Mouse (Mus musculus): ENCODE data around the gene Prpf6. TPM values are rescaled to one million over a fixed set of nuclear protein-coding genes. Genes with fewer than 3 reads are reported as not detected.

Gene Prpf6
- polyA plus RNA-seq, 1 experiment from 2014 or later, result 46.3 TPM

DNA sequence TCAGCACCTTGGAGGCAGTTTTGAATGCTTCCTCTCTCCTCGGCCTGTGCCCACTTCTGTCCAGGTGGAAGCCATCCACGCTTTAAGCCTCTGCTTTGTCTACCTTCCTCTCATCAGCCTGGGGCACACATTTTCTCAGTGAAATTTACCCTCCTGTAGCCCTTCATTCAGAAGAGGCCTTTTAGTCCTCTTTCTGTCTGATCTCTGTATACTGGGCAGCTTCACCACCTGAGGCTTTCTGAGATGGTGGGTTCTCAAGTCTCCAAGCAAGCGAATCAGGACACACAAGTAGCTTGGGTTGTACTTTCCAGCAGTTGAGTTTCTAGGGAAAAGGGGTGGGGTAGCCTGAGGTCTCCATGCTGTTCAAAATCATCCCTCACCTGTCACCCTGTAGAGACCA, 100.6 kb downstream of the Prpf6 start:
- DNase-seq (ENCODE audit: low spot score), result no peak
- Histone ChIP-seq H3K36me3 (ENCODE audit: insufficient read depth, low read length) (peaks cover 15% of the 10 kb centered on the region), H3K27ac (no peak overlapping the region), H3K4me2 (ENCODE audit: low read length) (0 out of 2 replicates have a peak overlapping the region, but pooled peaks have one; percentile 98), H3K9me3 (replicated peaks; ENCODE audit: low read length) (no peaks in the 10 kb centered on the region), H3K9ac (ENCODE audit: low read depth, low read length) (no peak overlapping the region), H3K27me3 (ENCODE audit: insufficient read depth, low read length) (no peaks in the 10 kb centered on the region), H3K4me1 (replicated peaks; ENCODE audit: insufficient read depth, low read length) (0 out of 2 replicates have a peak, but pooled peaks cover 6% of the 10 kb centered on the region), H3K4me3 (replicated peaks; ENCODE audit: low read depth, low read length) (no peak overlapping the region)
- no peak for TF ChIP-seq CTCF (IDR thresholded peaks at IDR 0.05; ENCODE audit: low read depth)
- 93% methylated on average over 3 of the region's 3 CpGs for WGBS
- no peak for ATAC-seq (replicated peaks; ENCODE audit: low FRiP score, low read depth)

DNA sequence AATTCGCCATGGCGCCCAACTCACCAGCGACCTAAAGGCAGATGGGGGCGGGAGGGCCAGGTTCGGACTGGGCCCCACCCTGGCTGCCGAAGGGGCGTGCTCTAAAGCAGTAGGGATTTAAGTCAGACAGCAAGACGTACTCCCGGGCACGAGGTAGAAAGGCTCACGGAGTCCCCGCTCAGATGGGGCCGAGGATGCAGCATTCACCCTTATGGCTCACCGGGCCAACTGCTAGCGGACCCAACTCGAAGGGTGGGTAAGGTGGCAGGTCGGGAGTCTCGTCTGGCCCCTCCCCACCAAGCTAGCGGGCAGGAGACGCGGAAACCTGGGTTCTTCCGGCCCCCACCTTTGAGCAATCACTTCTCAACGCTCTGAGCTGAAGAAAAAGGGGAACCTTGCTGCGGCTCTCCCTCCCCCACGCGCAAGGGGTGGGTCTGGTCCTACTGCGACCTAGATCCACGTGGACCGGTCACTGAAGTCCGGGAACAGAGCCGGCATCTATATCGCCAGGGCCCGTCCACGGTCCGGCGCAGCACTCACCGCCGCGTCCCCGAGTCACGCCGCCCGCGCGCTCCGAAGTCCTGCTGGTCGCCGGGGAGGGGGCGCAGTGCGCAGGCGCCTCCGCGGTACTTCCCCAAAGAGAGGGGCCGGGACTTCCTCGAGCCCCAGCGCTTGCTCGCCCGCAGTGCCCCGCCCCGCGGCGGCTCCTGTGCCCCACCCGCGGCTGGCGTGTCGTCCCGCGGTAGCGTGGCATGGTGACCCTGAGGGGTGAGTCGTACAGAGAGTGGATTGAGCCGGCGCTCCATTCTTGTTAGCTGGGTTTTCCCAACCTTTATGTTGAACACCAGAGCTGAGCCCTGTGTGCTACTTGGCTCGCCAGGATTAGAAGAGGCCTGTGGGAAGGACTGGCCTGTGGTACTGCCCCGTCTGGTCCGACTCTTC, 101.9 kb downstream of the Prpf6 start, which contains the start of gene Rgs19:
Gene Rgs19 (minus strand): TSS at position 639 of the 942 bp plus-strand sequence.
- Histone ChIP-seq H3K4me3 (replicated peaks; ENCODE audit: low read depth, low read length) (peak within 1 kb of the TSS; percentile 58), H3K4me2 (ENCODE audit: low read length) (peak within 1 kb of the TSS; percentile 98), H3K36me3 (ENCODE audit: insufficient read depth, low read length) (peaks cover 7% of the 10 kb centered on the region; the same call in 1 of the 2 replicates), H3K4me1 (replicated peaks; ENCODE audit: insufficient read depth, low read length) (0 out of 2 replicates have a peak, but pooled peaks cover 6% of the 10 kb centered on the region), H3K27ac (no peak within 1 kb of the TSS), H3K27me3 (ENCODE audit: insufficient read depth, low read length) (no peaks in the 10 kb centered on the region), H3K9me3 (replicated peaks; ENCODE audit: low read length) (no peaks in the 10 kb centered on the region), H3K9ac (ENCODE audit: low read depth, low read length) (peak within 1 kb of the TSS; percentile 63)
- DNase-seq (ENCODE audit: low spot score), result peak; percentile 80
- under 1% methylated on average over 62 of the region's 75 CpGs for WGBS
- TF ChIP-seq CTCF (IDR thresholded peaks at IDR 0.05; ENCODE audit: low read depth), result no peak
- peak; percentile 67 for ATAC-seq (replicated peaks; ENCODE audit: low FRiP score, low read depth)

DNA sequence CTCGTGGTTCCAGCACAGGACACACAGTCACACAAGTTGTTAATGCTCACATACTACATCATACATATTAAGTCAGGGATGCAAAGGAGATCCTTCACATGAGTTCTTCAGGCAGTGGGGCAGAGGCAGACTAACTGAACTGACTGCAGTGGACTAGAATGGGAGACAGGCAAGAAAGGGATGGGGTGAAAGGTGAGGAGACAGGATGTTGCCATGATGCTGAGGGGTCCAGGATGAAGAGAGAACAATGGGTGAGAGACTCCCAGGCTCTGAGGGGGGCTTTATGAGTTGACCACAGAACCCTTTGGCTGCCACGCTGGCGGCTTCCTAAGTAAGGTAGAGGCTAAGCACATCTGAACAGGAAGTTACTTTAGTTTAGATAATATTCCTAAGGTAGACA, 102.9 kb downstream of the Prpf6 start:
- H3K36me3 ChIP-seq (ENCODE audit: insufficient read depth, low read length), result 0 out of 2 replicates have a peak, but pooled peaks cover 4% of the 10 kb centered on the region
- no peak overlapping the region for H3K9ac ChIP-seq (ENCODE audit: low read depth, low read length)
- ATAC-seq (replicated peaks; ENCODE audit: low FRiP score, low read depth) (no peak), DNase-seq (ENCODE audit: low spot score) (no peak)
- no peak overlapping the region for H3K27ac ChIP-seq
- peak overlapping the region; percentile 98; the same call in 1 of the 2 replicates for H3K4me2 ChIP-seq (ENCODE audit: low read length)
- no peak overlapping the region for H3K4me3 ChIP-seq (replicated peaks; ENCODE audit: low read depth, low read length)
- H3K4me1 ChIP-seq (replicated peaks; ENCODE audit: insufficient read depth, low read length), result 0 out of 2 replicates have a peak, but pooled peaks cover 6% of the 10 kb centered on the region
- no peaks in the 10 kb centered on the region for H3K9me3 ChIP-seq (replicated peaks; ENCODE audit: low read length)
- 92% methylated on average over 3 of the region's 3 CpGs for WGBS
- no peak for TF ChIP-seq CTCF (IDR thresholded peaks at IDR 0.05; ENCODE audit: low read depth)
- H3K27me3 ChIP-seq (ENCODE audit: insufficient read depth, low read length), result no peaks in the 10 kb centered on the region

DNA sequence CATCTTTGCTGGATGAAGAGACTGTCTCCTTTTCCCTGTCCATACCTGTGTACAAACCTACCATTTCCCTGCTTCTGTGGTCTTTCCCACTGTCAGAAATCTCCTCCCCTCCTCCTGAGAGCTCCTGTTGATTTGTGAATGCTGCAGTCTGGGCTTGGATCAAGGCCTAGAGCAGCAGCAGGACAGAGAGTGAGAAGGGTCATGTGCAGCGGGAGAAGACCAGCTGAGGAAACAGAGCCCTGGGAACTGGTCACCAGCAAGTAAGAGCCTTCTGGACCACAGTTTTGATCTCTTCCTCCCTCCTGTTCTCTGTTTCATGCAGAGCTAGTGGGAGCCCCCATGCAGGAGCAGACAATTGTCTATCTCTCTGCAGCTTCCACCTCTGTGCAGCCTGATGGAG, 104.1 kb downstream of the Prpf6 start:
- no peak overlapping the region for H3K4me3 ChIP-seq (replicated peaks; ENCODE audit: low read depth, low read length)
- H3K27me3 ChIP-seq (ENCODE audit: insufficient read depth, low read length), result no peaks in the 10 kb centered on the region
- DNase-seq (ENCODE audit: low spot score), result no peak
- WGBS, result 50% methylated on average over 1 of the region's 1 CpGs
- no peaks in the 10 kb centered on the region for H3K9me3 ChIP-seq (replicated peaks; ENCODE audit: low read length)
- no peak overlapping the region for H3K27ac ChIP-seq
- no peak for TF ChIP-seq CTCF (IDR thresholded peaks at IDR 0.05; ENCODE audit: low read depth)
- H3K4me2 ChIP-seq (ENCODE audit: low read length), result no peak overlapping the region
- H3K9ac ChIP-seq (ENCODE audit: low read depth, low read length), result no peak overlapping the region
- 0 out of 2 replicates have a peak, but pooled peaks cover 6% of the 10 kb centered on the region for H3K4me1 ChIP-seq (replicated peaks; ENCODE audit: insufficient read depth, low read length)
- H3K36me3 ChIP-seq (ENCODE audit: insufficient read depth, low read length), result no peaks in the 10 kb centered on the region
- ATAC-seq (replicated peaks; ENCODE audit: low FRiP score, low read depth), result no peak

DNA sequence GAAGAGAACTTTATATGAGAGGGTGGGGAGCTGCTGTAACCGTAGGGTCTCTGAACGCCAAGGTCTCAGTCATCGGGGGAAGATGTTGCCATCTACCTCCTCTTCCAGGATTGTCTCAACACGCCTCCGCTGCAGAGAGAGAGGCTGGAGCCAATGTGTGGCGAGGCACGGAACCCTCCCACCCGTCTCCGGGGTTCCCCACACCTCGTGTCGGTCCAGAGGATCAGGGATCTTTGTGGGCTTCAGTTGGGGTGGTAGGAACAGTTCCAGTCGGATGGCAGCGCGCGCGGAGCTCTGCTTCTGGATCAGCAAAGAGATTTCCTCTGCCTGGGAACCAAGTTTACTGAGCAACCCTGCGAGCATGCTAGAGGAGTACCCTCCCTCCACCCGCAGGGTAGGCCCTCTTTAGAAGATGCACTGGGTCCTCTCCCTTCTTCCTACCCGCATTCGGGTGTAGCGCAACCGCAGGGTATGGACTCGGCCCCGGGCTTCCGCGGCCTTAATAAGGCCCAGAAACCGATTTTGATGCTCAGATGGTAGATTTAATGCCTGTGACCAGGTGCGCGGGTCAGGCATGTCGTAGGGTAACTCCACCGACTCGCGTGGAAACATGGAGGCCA, 105.2 kb downstream of the Prpf6 start:
- Histone ChIP-seq H3K36me3 (ENCODE audit: insufficient read depth, low read length) (no peaks in the 10 kb centered on the region), H3K27ac (no peak overlapping the region), H3K4me2 (ENCODE audit: low read length) (no peak overlapping the region), H3K27me3 (ENCODE audit: insufficient read depth, low read length) (no peaks in the 10 kb centered on the region), H3K4me3 (replicated peaks; ENCODE audit: low read depth, low read length) (no peak overlapping the region), H3K9ac (ENCODE audit: low read depth, low read length) (no peak overlapping the region), H3K9me3 (replicated peaks; ENCODE audit: low read length) (no peaks in the 10 kb centered on the region), H3K4me1 (replicated peaks; ENCODE audit: insufficient read depth, low read length) (0 out of 2 replicates have a peak, but pooled peaks cover 6% of the 10 kb centered on the region)
- DNase-seq (ENCODE audit: low spot score) (no peak), ATAC-seq (replicated peaks; ENCODE audit: low FRiP score, low read depth) (no peak)
- WGBS, result 81% methylated on average over 33 of the region's 33 CpGs
- TF ChIP-seq CTCF (IDR thresholded peaks at IDR 0.05; ENCODE audit: low read depth), result no peak

DNA sequence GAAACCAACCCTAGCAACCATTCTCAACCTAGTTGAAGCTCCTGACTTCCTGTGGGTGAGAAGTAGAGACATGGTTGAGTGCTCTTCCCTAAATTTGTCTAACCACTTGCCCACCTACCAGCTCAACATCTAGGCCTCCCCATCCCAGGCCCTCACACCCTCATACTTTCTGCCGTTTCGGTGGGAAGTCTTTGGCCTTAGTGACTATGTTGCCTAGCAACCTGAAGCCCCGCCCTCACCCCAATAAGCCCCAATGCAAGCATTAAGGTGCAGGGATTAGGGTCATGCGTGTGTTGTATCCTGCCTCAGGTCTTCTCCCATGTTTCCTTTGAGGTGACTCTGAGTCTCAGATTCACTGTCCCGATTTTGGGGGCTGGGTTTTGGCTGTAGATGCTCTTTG, 106.6 kb downstream of the Prpf6 start, which contains the start of gene Lkaaear1:
Gene Lkaaear1 (minus strand): TSS at position 202 of the 400 bp plus-strand sequence.
- WGBS, result 54% methylated on average over 5 of the region's 5 CpGs
- TF ChIP-seq CTCF (IDR thresholded peaks at IDR 0.05; ENCODE audit: low read depth), result no peak
- no peaks in the 10 kb centered on the region for H3K9me3 ChIP-seq (replicated peaks; ENCODE audit: low read length)

More for the DNA sequence above, 106.6 kb downstream of the Prpf6 start, which contains the start of gene Lkaaear1:
- Histone ChIP-seq H3K27me3 (ENCODE audit: insufficient read depth, low read length) (no peaks in the 10 kb centered on the region), H3K36me3 (ENCODE audit: insufficient read depth, low read length) (no peaks in the 10 kb centered on the region), H3K4me2 (ENCODE audit: low read length) (no peak within 1 kb of the TSS), H3K27ac (no peak within 1 kb of the TSS), H3K4me3 (replicated peaks; ENCODE audit: low read depth, low read length) (no peak within 1 kb of the TSS), H3K4me1 (replicated peaks; ENCODE audit: insufficient read depth, low read length) (0 out of 2 replicates have a peak, but pooled peaks cover 2% of the 10 kb centered on the region), H3K9ac (ENCODE audit: low read depth, low read length) (no peak within 1 kb of the TSS)
- no peak for DNase-seq (ENCODE audit: low spot score)
- no peak for ATAC-seq (replicated peaks; ENCODE audit: low FRiP score, low read depth)

Small RNA genes within 50 kb of the gene (microRNA-seq; reads per million reads assigned to microRNA genes)
- not detected for gene Mir7006

Other genes with a start within 250 kb of the Prpf6 start
- gene Zgpat, start 226.9 kb upstream of the Prpf6 start, polyA plus RNA-seq (2015; fragmentation: Nextera tagmentation; extraction: Ambion mirVana), result 32.2 and 33.1 TPM in 2 replicates
- gene Arfrp1, start 226.5 kb upstream of the Prpf6 start, polyA plus RNA-seq (2015; fragmentation: Nextera tagmentation; extraction: Ambion mirVana), result 47.5 and 48.7 TPM in 2 replicates
- 14.7 TPM in 2 replicates for gene Lime1, start 211.8 kb upstream of the Prpf6 start, polyA plus RNA-seq (2015; fragmentation: Nextera tagmentation; extraction: Ambion mirVana)
- 15.6 and 17.8 TPM in 2 replicates for gene Zbtb46, start 132.4 kb upstream of the Prpf6 start, polyA plus RNA-seq (2015; fragmentation: Nextera tagmentation; extraction: Ambion mirVana)
- gene Abhd16b, start 98.7 kb upstream of the Prpf6 start, polyA plus RNA-seq (2015; fragmentation: Nextera tagmentation; extraction: Ambion mirVana), result 0.12 and 0.17 TPM in 2 replicates
- gene Tpd52l2, start 94.7 kb upstream of the Prpf6 start, polyA plus RNA-seq (2015; fragmentation: Nextera tagmentation; extraction: Ambion mirVana), result 140 and 144 TPM in 2 replicates
- 70.5 and 79.5 TPM in 2 replicates for gene Dnajc5, start 71.4 kb upstream of the Prpf6 start, polyA plus RNA-seq (2015; fragmentation: Nextera tagmentation; extraction: Ambion mirVana)
- 45.6 and 46.5 TPM in 2 replicates for gene Uckl1, start 7.0 kb upstream of the Prpf6 start, polyA plus RNA-seq (2015; fragmentation: Nextera tagmentation; extraction: Ambion mirVana)
- 30.0 and 30.3 TPM in 2 replicates for gene Zfp512b, start 935 bp downstream of the Prpf6 start, polyA plus RNA-seq (2015; fragmentation: Nextera tagmentation; extraction: Ambion mirVana)
- 26.9 and 27.4 TPM in 2 replicates for gene Samd10, start 7.3 kb downstream of the Prpf6 start, polyA plus RNA-seq (2015; fragmentation: Nextera tagmentation; extraction: Ambion mirVana)
- not detected in 2 replicates for gene Gm29797, start 65.2 kb downstream of the Prpf6 start, polyA plus RNA-seq (2015; fragmentation: Nextera tagmentation; extraction: Ambion mirVana)
- 56.6 and 62.2 TPM in 2 replicates for gene Sox18, start 79.8 kb downstream of the Prpf6 start, polyA plus RNA-seq (2015; fragmentation: Nextera tagmentation; extraction: Ambion mirVana)
- 22.6 and 23.4 TPM in 2 replicates for gene Tcea2, start 88.4 kb downstream of the Prpf6 start, polyA plus RNA-seq (2015; fragmentation: Nextera tagmentation; extraction: Ambion mirVana)
- gene Rgs19, start 102.1 kb downstream of the Prpf6 start, polyA plus RNA-seq (2015; fragmentation: Nextera tagmentation; extraction: Ambion mirVana), result 38.9 and 41.7 TPM in 2 replicates
- not detected in 2 replicates for gene Lkaaear1, start 106.6 kb downstream of the Prpf6 start, polyA plus RNA-seq (2015; fragmentation: Nextera tagmentation; extraction: Ambion mirVana)
- gene Oprl1, start 123.1 kb downstream of the Prpf6 start, polyA plus RNA-seq (2015; fragmentation: Nextera tagmentation; extraction: Ambion mirVana), result 0.19 and 0.25 TPM in 2 replicates
- not detected in 2 replicates for gene Myt1, start 171.5 kb downstream of the Prpf6 start, polyA plus RNA-seq (2015; fragmentation: Nextera tagmentation; extraction: Ambion mirVana)
- gene Pcmtd2, start 246.0 kb downstream of the Prpf6 start, polyA plus RNA-seq (2015; fragmentation: Nextera tagmentation; extraction: Ambion mirVana), result 39.5 and 41.7 TPM in 2 replicates

Measured in kidney, postnatal 0 days (tissue).